Mouse (Mus musculus): ENCODE data around the gene Igsf21. TPM values are rescaled to one million over a fixed set of nuclear protein-coding genes. Genes with fewer than 3 reads are reported as not detected.
A peak's percentile ranks its signal among the peaks of the same experiment; 100 is the strongest.

Gene Igsf21
- polyA plus RNA-seq, 1 experiment, result 42.0 TPM

DNA sequence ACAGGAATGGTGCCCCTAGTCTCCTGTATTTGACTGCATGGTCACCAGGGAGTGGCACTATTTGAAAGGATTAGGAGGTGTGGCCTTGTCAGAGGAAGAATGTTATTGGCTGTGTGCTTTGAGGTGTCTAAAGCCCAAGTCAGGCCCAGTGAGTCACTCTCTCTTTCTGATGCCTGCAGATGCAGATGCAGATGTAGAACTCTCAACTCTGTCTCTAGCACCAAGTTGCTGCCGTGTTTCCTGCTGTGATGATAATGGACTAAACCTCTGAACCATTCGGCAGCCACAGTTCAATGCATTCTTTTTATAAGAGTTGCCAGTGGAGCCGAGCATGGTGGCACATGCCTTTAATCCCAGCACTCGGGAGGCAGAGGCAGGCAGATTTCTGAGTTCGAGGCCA, 186.3 kb downstream of the Igsf21 start:
- no peak overlapping the region for H3K4me3 ChIP-seq (ENCODE audit: insufficient read depth, low read length)
- no peak for TF ChIP-seq POLR2A (IDR thresholded peaks at IDR 0.05; ENCODE audit: extremely low read depth, insufficient read depth, low read length)
- no peak for TF ChIP-seq CTCF (IDR thresholded peaks at IDR 0.05; ENCODE audit: extremely low read depth, insufficient read depth, low read length)
- no peaks in the 10 kb centered on the region for H3K4me1 ChIP-seq (ENCODE audit: control insufficient read depth, insufficient read depth, low read length)
- no peak overlapping the region for H3K27ac ChIP-seq (ENCODE audit: insufficient read depth, low read length)

DNA sequence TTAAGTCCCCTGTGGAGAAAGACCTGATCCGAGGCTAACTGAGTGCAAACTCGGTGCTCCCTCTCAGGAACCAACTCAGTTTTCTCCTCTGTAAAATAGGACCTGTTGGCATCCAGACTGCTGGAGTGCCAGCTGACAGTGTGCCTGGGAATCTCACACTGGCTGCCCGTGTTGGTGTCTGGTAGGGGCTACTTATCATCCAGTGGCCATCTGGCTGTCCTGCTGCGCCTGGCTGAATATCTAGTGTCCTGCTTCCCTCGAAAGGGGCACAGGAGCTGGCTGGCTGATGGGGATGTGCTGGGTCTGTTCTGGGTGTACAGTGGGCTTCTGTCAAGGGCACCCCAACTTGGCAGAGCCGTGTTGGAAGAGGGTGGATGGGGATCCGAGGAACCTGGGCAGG, 193.5 kb downstream of the Igsf21 start:
- Histone ChIP-seq H3K27ac (ENCODE audit: insufficient read depth, low read length) (no peak overlapping the region), H3K4me3 (ENCODE audit: insufficient read depth, low read length) (no peak overlapping the region), H3K4me1 (ENCODE audit: control insufficient read depth, insufficient read depth, low read length) (no peaks in the 10 kb centered on the region)
- TF ChIP-seq CTCF (IDR thresholded peaks at IDR 0.05; ENCODE audit: extremely low read depth, insufficient read depth, low read length), result no peak
- no peak for TF ChIP-seq POLR2A (IDR thresholded peaks at IDR 0.05; ENCODE audit: extremely low read depth, insufficient read depth, low read length)

DNA sequence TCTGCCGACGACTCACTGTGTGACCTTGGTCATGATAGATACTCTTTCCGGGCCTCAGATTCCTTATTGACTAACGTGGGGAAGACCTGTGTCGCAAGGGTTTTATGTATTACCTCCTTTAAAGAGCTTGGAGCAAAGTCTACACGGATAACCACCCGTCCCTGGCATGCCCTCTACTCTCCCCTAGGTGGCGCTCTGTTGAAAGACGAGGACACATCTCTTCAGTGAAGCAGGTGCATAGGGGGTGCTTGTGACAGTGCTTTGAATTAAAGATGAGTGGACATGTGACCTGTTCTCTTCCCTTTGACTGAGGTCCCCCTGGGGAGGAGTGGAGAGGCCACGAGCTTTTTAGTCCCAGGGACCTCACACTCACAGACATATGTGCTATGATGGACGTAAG, 194.0 kb downstream of the Igsf21 start:
- TF ChIP-seq CTCF (IDR thresholded peaks at IDR 0.05; ENCODE audit: extremely low read depth, insufficient read depth, low read length) (peak; percentile 17; the same call in 1 of the 2 replicates), POLR2A (IDR thresholded peaks at IDR 0.05; ENCODE audit: extremely low read depth, insufficient read depth, low read length) (no peak)
- Histone ChIP-seq H3K4me3 (ENCODE audit: insufficient read depth, low read length) (no peak overlapping the region), H3K27ac (ENCODE audit: insufficient read depth, low read length) (no peak overlapping the region), H3K4me1 (ENCODE audit: control insufficient read depth, insufficient read depth, low read length) (peaks cover 1% of the 10 kb centered on the region; the same call in 1 of the 2 replicates)

DNA sequence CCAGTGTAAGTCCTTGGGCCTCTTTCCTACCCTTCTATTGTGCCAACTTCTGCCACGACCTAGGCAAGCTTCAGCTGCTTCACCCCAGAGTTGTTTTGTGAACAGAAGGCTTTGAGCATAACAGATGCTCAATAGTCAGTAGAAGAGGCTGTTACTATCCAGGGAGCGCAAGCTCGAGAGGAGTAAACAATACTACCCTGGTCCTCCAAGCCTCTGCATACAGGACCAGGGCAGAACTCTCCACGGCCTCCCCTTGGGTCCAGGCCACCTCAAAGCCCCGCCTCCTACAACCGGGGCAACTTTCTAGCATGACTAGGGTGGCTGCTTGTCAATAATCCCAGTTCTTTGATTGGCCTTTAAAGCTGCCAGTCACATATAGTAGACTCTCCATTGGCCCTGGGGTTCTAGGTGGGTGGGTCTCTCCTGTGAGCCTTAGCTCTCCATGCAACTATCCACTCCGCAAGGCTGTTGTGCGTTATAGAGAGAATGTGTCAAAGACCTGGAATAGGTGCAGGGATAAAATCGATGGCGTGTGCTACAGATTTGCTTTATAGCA, 198.7 kb downstream of the Igsf21 start:
- Histone ChIP-seq H3K27ac (ENCODE audit: insufficient read depth, low read length) (no peak overlapping the region), H3K4me3 (ENCODE audit: insufficient read depth, low read length) (no peak overlapping the region), H3K4me1 (ENCODE audit: control insufficient read depth, insufficient read depth, low read length) (peaks cover 2% of the 10 kb centered on the region; the same call in 1 of the 2 replicates)
- TF ChIP-seq POLR2A (IDR thresholded peaks at IDR 0.05; ENCODE audit: extremely low read depth, insufficient read depth, low read length) (no peak), CTCF (IDR thresholded peaks at IDR 0.05; ENCODE audit: extremely low read depth, insufficient read depth, low read length) (no peak)

DNA sequence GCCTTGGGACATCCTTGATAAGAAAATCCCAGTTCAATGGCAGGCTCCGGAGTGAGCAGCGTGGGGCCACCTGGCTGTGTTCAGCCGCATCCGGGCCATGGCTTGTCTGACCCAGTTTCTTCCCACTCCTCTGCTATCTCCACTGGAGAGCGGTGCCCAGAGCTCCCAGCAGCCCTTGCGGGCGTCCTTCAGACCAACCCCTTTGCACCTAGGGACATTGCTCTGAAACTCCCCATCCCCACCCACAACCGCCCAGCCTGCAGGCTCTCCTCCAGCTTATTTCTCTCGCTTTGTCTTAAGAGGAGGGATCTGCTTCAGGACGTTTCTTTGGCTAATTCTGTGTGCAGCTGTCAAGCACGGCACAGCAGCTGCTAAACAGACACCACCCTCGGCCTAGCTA, 202.6 kb downstream of the Igsf21 start:
- TF ChIP-seq POLR2A (IDR thresholded peaks at IDR 0.05; ENCODE audit: extremely low read depth, insufficient read depth, low read length), result no peak
- TF ChIP-seq CTCF (IDR thresholded peaks at IDR 0.05; ENCODE audit: extremely low read depth, insufficient read depth, low read length), result no peak
- H3K4me1 ChIP-seq (ENCODE audit: control insufficient read depth, insufficient read depth, low read length), result peaks cover 4% of the 10 kb centered on the region
- no peak overlapping the region for H3K4me3 ChIP-seq (ENCODE audit: insufficient read depth, low read length)
- no peak overlapping the region for H3K27ac ChIP-seq (ENCODE audit: insufficient read depth, low read length)

DNA sequence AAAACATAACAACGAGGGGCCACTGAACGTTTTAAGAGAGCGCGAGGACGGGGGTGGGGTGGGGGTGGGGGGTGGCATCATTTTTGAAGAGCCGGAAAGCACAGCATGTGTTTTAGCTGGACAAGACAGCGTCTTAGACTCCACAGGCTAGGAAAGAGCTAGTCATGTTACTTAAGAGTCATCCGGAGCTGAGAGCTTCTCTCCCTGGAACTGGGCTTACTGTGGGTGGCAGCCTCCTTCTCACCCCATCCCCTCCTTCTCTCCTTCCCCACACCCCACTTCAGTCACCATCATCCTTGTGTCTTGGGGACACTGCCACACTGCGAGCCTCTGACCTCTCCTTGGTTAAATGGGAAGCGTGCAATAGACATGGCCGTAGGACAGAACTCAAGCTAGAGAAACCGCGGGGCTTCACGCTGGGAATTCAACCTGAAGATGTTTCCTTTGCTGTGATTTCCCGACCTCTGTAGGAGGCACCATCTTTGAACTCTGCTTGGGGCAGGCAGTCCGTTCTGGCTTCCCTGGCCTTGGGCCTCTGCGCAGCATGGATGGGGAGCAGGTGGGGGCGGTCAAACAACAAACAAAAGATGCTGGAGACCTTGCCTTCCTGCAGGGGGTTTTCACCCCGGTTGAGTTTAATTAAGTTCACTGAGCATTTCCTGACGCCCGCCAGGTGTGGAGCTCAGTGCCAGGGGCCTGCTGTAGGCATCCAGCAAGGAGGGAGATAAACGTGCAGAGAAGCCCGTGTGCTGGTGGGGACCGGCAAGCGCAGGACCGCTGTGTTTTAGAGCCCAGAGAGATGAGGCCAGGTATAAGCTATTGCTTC, 207.8 kb downstream of the Igsf21 start:
- Histone ChIP-seq H3K4me3 (ENCODE audit: insufficient read depth, low read length) (no peak overlapping the region), H3K27ac (ENCODE audit: insufficient read depth, low read length) (0 out of 2 replicates have a peak overlapping the region, but pooled peaks have one; percentile 5), H3K4me1 (ENCODE audit: control insufficient read depth, insufficient read depth, low read length) (peaks cover 13% of the 10 kb centered on the region; the same call in 1 of the 2 replicates)
- TF ChIP-seq CTCF (IDR thresholded peaks at IDR 0.05; ENCODE audit: extremely low read depth, insufficient read depth, low read length), result no peak
- no peak for TF ChIP-seq POLR2A (IDR thresholded peaks at IDR 0.05; ENCODE audit: extremely low read depth, insufficient read depth, low read length)

DNA sequence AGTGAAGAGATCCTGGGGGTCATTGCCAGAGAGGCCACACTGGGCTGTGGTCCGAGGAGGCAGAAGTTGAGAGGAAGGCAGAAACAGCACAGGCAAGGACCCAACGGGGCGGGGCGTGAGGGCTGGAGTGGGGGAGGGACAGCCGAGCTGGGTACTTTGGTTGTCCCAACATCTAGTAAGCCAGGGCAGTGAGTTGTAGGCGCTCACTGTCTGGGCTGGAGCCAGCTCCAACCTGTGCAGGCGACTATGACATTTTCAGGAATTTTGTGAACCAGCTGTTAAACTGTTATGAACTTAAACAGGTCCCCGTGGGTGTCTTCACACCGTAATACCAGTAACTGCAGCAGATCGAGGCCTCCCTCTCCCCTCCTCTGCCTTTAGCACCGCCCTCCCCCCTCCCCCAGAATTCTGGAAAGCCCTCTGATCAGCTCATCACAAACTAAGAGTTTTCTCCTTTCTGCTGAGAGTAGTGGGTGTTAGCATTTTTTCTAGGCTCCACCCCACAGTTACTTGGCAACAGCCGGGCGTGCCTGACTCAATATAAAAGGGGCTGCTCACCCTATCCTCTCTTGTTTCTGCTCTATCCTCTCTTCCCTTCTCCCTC, 208.7 kb downstream of the Igsf21 start:
- Histone ChIP-seq H3K4me1 (ENCODE audit: control insufficient read depth, insufficient read depth, low read length) (peaks cover 13% of the 10 kb centered on the region; the same call in 1 of the 2 replicates), H3K27ac (ENCODE audit: insufficient read depth, low read length) (no peak overlapping the region), H3K4me3 (ENCODE audit: insufficient read depth, low read length) (no peak overlapping the region)
- TF ChIP-seq POLR2A (IDR thresholded peaks at IDR 0.05; ENCODE audit: extremely low read depth, insufficient read depth, low read length), result no peak

DNA sequence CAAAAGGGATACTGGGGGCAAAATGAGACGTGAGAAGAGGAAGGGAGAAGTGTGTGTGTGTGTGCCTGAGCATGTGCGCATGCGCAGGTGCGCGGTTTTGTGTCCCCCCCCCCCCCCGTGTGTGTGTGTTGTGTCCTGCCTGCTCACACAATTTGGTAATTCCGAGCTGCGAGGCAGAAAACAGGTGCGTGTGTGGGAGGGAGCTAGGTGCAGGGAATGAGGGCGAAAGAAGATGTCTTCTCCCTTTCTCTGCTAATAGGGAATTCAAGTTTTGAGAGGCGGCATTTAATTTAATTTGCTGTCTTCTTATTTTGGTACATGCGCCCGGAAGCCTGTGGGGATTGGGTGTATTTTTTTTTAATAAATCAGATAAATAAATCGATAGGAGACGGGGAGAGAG, 211.4 kb downstream of the Igsf21 start:
- no peak overlapping the region for H3K27ac ChIP-seq (ENCODE audit: insufficient read depth, low read length)
- no peak overlapping the region for H3K4me3 ChIP-seq (ENCODE audit: insufficient read depth, low read length)
- TF ChIP-seq CTCF (IDR thresholded peaks at IDR 0.05; ENCODE audit: extremely low read depth, insufficient read depth, low read length), result no peak
- TF ChIP-seq POLR2A (IDR thresholded peaks at IDR 0.05; ENCODE audit: extremely low read depth, insufficient read depth, low read length), result no peak
- H3K4me1 ChIP-seq (ENCODE audit: control insufficient read depth, insufficient read depth, low read length), result peaks cover 13% of the 10 kb centered on the region; the same call in 1 of the 2 replicates

DNA sequence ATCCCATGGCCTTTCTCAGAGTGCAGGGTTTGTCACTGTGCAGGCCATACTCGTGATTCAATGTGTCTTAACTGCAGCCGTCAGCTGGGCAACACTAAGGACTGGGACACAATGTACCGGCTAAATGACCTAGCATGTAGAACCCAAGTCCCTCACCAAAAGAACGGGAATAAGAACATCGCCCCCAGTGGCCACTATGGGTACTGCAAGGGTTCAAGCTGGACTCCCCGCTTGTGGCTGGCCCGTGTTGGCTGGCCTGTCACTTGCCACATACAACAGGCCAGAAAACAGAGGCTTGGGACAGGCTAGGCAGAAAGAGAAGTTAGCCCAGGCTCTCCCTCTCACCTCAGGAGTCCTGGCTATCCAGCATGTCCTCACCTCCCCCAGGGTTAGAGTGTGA, 213.2 kb downstream of the Igsf21 start:
- H3K4me3 ChIP-seq (ENCODE audit: insufficient read depth, low read length), result no peak overlapping the region
- TF ChIP-seq CTCF (IDR thresholded peaks at IDR 0.05; ENCODE audit: extremely low read depth, insufficient read depth, low read length) (peak; percentile 60), POLR2A (IDR thresholded peaks at IDR 0.05; ENCODE audit: extremely low read depth, insufficient read depth, low read length) (no peak)
- 0 out of 2 replicates have a peak, but pooled peaks cover 7% of the 10 kb centered on the region for H3K4me1 ChIP-seq (ENCODE audit: control insufficient read depth, insufficient read depth, low read length)
- H3K27ac ChIP-seq (ENCODE audit: insufficient read depth, low read length), result no peak overlapping the region

Data from cortical plate, adult 2 months (tissue).